Mouse (Mus musculus) gastrocnemius, postnatal 25 days (tissue): Measurements from ENCODE around the gene Vmn1r78. TPM values are rescaled to one million over a fixed set of nuclear protein-coding genes. Genes with fewer than 3 reads are reported as not detected.
"Not testable (repeated sequence)": the region's sequence is repeated elsewhere in the genome, so short reads cannot be mapped to it uniquely, and the experiment has no call there.

ENCODE experiments used
- DNase-seq: peaks from one replicate; pipeline ENCODE4 v3.0.0; 2022
- long read RNA-seq, 2 experiments: library from polyadenylated mRNA; stranded (forward); transcript quantifications; one replicate each; pipeline ENCODE4 v2.0.0; 2021
- total RNA-seq, 2 experiments: library from RNA; stranded (reverse); gene quantifications; 1 replicate in 1 of 2; 2 replicates in 1 of 2; pipeline ENCODE4 v1.2.3; 2021

The Vmn1r78 gene
- not detected for total RNA-seq
- long read RNA-seq, experiment 1 = 0 reads
- long read RNA-seq, experiment 2 = 0 reads

GRCm38 (mm10) chr7:12149957-12150356 is at the start of gene Vmn1r78:
Gene Vmn1r78 (plus strand): TSS chr7:12150257.
- DNase-seq = no peak

- not testable (repeated sequence) for DNase-seq
These were observed 6.4 kb downstream of the Vmn1r78 start for GRCm38 (mm10) chr7:12156463-12156862.

- DNase-seq = not testable (repeated sequence)
These were observed 20.9 kb downstream of the Vmn1r78 start, which contains the start of gene Vmn1r79 for GRCm38 (mm10) chr7:12170979-12171378. Gene Vmn1r79 (plus strand): TSS chr7:12171279.

GRCm38 (mm10) chr7:12172926-12173325 is 22.9 kb downstream of the Vmn1r78 start:
- DNase-seq = not testable (repeated sequence)

- no peak for DNase-seq
These were observed 38.9 kb downstream of the Vmn1r78 start, which contains the start of gene Vmn1r80 for GRCm38 (mm10) chr7:12188986-12189385. Gene Vmn1r80 (plus strand): TSS chr7:12189286.

GRCm38 (mm10) chr7:12204141-12204540 is 54.1 kb downstream of the Vmn1r78 start:
- no peak for DNase-seq

Other genes starting within 250 kb of the Vmn1r78 start
- not detected for gene Vmn1r76, start 212.0 kb upstream of the Vmn1r78 start, total RNA-seq
- gene Vmn1r77, start 113.5 kb upstream of the Vmn1r78 start, total RNA-seq = not detected
- not detected for gene Vmn1r79, start 21.0 kb downstream of the Vmn1r78 start, total RNA-seq
- gene Vmn1r80, start 39.0 kb downstream of the Vmn1r78 start, total RNA-seq = not detected
- gene Vmn1r81, start 118.0 kb downstream of the Vmn1r78 start, total RNA-seq = not detected
- gene Vmn1r82, start 150.2 kb downstream of the Vmn1r78 start, total RNA-seq = not detected
- not detected for gene Vmn1r83, start 179.2 kb downstream of the Vmn1r78 start, total RNA-seq
- gene Vmn1r84, start 219.0 kb downstream of the Vmn1r78 start, total RNA-seq = not detected